Mouse (Mus musculus) embryo, embryonic 10.5 days (tissue): Measurements from ENCODE around the gene Gm21887.
"Not testable (repeated sequence)": the region's sequence is repeated elsewhere in the genome, so short reads cannot be mapped to it uniquely, and the experiment has no call there.

ENCODE experiments used
- DNase-seq: peaks from one replicate; pipeline ENCODE4 v3.0.0-alpha.2; 2015; ENCODE audit warnings: low spot score

Gene Gm21887

GRCm38 (mm10) chrX:169983401-169984165, 25.9 kb upstream of the Gm21887 start:
- DNase-seq: peak; percentile 2

- DNase-seq: peak; percentile 1
Measured at GRCm38 (mm10) chrX:169984331-169984730, 25.1 kb upstream of the Gm21887 start.

DNA sequence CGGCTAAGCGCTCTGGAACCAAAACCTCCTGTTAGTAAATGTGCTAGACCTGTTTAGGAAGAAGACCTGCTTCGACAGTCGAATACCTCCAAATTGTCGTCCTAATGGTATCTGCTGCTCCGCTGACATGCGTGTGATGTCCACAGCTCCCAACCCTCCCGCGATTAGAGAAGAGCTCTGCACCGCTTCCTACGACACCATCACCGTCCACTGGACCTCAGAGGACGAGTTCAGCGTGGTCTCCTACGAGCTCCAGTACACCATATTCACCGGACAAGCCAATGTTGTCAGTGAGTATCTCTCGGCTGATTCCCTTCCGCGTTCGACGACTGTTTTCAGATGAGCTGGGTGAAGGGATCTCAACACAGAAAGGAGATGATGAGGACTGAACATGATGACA, 24.6 kb upstream of the Gm21887 start:
- peak; percentile 1 for DNase-seq

GRCm38 (mm10) chrX:169985796-169986195, 23.7 kb upstream of the Gm21887 start:
- DNase-seq: peak; percentile 3

GRCm38 (mm10) chrX:169986519-169987367, 22.7 kb upstream of the Gm21887 start:
- peak; percentile 72 for DNase-seq

DNA sequence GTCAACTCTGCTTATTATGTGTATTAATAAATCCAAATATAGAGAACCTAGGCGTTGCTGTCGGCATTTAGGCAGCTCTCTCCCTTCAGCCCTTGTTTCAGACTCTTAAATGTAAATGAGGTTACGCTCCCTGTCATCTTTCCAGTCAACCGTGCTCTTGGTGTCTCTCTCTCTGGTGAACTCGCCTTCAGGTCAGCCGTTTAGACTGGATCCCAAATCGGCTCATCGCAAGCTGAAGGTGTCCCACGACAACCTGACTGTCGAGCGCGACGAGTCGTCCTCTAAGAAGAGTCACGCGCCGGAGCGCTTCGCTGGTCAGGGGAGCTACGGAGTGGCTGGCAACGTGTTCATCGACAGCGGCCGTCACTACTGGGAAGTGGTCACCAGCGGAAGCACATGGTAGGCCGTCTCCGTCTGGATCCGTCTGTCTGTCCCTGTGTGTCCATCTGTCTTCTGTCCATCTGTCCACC, 22.1 kb upstream of the Gm21887 start:
- peak; percentile 33 for DNase-seq

DNA sequence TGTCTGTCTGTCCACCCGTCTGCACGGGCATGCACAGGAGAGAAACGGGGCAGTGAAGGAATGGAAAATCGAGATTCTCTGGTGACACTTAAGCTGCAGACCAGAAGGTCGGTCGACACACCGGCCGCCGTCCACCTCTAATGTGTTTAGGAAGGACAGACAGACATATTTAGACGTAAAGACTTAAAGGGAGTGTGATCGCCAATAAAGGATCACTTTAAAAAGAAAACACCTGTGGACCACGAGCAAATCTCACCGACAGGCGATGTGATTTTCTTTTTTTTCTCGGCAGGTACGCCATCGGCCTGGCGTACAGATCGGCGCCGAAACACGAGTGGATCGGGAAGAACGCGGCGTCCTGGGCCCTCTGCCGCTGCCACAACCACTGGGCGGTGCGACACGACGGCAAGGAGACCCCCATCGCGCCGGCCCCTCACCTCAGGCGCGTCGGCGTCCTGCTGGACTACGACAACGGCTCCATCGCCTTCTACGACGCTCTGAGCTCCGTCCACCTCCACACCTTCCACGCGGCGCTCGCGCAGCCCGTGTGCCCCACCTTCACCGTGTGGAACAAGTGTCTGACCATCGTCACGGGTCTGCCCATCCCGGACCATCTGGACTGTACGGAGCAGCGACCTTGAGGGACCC, 20.8 kb upstream of the Gm21887 start:
- peak; percentile 8 for DNase-seq

DNA sequence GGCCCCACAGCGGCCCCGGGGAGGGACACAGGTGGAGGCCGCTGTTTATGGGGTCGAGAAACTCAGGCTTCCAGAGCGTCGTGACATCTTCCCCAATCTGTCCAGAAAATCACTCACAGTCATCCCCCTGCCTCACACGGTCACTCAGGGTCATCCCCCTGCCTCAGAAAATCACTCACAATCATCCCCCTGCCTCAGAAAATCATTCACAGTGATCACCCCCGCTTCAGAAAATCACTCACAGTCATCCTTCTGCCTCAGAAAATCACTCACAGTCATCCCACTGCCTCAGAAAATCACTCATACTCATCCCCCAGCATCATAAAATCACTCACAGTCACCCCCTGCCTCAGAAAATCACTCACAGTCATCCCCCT, 20.3 kb upstream of the Gm21887 start:
- DNase-seq: peak; percentile 41

- DNase-seq: peak; percentile 68
Measured at GRCm38 (mm10) chrX:169989691-169990631, 19.5 kb upstream of the Gm21887 start.

- DNase-seq: not testable (repeated sequence)
Measured at GRCm38 (mm10) chrX:169991128-169991873, 18.2 kb upstream of the Gm21887 start.

GRCm38 (mm10) chrX:169992086-169992930, 17.2 kb upstream of the Gm21887 start:
- DNase-seq: not testable (repeated sequence)

DNA sequence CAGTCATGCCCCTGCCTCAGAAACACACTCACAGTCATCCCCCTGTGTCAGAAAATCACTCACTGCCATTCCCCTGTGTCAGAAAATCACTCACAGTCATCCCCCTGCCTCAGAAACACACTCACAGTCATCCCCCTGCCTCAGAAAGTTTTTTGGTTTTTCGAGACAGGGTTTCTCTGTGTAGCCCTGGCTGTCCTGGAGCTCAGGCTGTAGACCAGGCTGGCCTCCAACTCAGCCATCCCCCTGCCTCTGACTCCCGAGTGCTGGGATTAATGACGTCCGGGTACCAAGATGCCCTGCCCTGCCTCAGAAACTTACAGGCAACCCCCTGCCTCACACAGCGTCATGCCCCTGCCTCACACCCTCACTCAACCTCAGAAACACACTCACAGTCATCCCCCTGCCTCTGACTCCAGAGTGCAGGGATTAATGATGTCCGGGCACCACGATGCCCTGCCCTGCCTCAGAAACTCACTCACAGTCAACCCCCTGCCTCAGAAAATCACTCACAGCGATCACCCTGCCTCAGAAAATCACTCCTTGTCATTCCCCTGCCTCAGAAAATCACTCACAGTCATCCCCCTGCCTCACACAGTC, 16.4 kb upstream of the Gm21887 start:
- not testable (repeated sequence) for DNase-seq

DNA sequence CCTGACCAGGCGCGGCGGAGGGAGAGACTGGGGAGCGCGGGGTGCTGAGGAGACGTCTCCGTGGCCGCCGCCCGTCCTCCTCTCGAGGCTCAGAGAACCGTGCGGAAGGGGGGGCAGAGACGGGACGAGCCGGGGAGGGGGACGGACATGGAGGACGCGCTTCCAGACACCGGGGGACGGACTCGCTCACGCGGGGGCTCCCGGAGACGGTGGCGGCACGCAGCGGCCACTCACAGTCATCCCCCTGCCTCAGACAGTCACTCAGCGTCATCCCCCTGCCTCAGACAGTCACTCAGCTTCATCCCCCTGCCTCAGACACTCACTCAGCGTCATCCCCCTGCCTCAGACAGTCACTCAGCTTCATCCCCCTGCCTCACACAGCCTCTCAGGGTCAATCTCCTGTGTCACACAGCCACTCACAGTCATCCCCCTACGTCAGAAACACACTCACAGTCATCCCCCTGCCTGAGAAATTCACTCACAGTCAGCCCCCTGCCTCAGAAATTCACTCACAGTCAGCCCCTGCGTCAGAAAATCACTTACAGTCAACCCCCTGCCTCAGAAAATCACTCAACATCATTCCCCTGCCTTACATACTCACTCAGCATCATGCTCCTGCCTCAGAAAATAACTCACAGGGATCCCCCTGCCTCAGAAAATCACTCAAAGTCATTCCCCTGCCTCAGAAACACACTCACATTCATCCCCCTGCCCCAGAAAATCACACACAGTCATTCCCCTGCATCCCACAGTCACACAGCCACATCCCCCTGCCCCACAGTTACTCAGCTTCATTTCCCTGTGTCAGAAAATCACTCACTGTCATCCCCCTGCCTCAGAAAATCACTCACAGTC, 15.2 kb upstream of the Gm21887 start:
- not testable (repeated sequence) for DNase-seq

DNA sequence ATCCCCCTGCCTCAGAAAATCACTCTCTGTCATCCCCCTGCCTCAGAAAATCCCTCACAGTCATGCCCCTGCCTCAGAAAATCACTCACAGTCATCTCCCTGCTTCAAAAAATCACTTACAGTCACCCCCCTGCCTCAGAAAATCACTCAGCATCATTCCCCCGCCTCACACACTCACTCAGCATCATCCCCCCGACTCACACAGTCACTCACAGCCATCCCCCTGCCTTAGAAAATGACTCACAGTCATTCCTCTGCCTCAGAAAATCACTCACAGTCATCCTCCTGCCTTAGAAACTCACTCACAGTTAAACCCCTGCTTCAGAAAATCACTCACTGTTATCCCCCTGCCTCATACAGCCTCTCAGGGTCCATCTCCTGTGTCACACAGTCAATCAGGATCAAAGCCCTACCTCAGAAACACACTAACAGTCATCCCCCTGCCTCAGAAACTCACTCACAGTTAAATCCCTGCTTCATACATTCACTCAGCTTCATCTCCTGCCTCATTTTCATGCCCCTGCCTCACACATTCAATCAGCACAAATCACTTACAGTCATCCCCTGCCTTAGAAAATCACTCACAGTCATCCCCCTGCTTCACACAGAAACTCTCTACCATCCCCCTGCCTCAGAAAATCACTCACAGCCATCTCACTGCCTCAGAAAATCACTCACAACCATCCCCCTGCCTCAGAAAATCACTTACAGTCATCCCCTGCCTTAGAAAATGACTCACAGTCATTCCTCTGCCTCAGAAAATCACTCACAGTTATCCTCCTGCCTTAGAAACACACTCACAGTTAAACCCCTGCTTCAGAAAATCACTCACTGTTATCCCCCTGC, 14.4 kb upstream of the Gm21887 start:
- not testable (repeated sequence) for DNase-seq

- DNase-seq: not testable (repeated sequence)
Measured at GRCm38 (mm10) chrX:169995909-169996521, 13.4 kb upstream of the Gm21887 start.

- DNase-seq: not testable (repeated sequence)
Measured at GRCm38 (mm10) chrX:169996926-169997325, 12.5 kb upstream of the Gm21887 start.

DNA sequence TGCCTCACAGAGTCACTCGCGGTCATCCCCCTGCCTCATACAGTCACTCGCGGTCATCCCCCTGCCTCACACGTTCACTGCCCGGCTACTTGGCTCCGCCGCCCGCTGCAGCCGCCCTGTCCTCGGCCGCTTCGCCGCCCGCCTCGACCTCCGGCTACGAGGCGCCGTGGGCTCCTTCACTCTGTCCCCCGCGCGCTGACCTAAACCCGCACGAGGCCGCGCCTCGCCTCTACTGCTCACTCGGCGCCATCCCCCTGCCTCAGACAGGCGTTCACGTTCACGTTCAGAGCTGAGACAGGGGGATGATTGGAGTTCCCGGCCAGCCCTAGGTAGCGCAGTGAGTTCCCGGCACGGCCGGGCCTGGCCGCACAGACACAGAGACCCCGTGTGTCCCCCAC, 12.0 kb upstream of the Gm21887 start:
- not testable (repeated sequence) for DNase-seq
